Mouse (Mus musculus) neural tube, embryonic 15.5 days (tissue): ENCODE data around the gene Cyp4a32. TPM values are rescaled to one million over a fixed set of nuclear protein-coding genes. Genes with fewer than 3 reads are reported as not detected.

ENCODE experiments used
- ATAC-seq: fragments of 200-750 bp; cut with Nextera tagmentation; 2 replicates; pipeline ENCODE4 v1.8.0; 2017; ENCODE audit warnings: mild to moderate bottlenecking, moderate TSS enrichment, moderate library complexity; ENCODE audit not compliant: low FRiP score
- H3K27ac ChIP-seq: fragments of 300-500 bp; sonication (generic); replicated peaks from 2 replicates; pipeline ENCODE4 v1.5.1; 2015; ENCODE audit warnings: mild to moderate bottlenecking, inconsistent platforms
- H3K27me3 ChIP-seq: fragments of 300-500 bp; sonication (generic); replicated peaks from 2 replicates; pipeline ENCODE4 v1.6.1; 2015; ENCODE audit warnings: inconsistent platforms
- H3K36me3 ChIP-seq: fragments of 300-500 bp; sonication (generic); 2 replicates; pipeline ENCODE4 v1.6.1; 2015; ENCODE audit warnings: inconsistent platforms
- H3K4me1 ChIP-seq: fragments of 300-500 bp; sonication (generic); 2 replicates; pipeline ENCODE4 v1.6.1; 2015; ENCODE audit warnings: inconsistent platforms
- H3K4me2 ChIP-seq: fragments of 300-500 bp; sonication (generic); 2 replicates; pipeline ENCODE4 v1.6.1; 2015; ENCODE audit warnings: inconsistent platforms, mild to moderate bottlenecking, moderate library complexity
- H3K4me3 ChIP-seq: fragments of 300-500 bp; sonication (generic); replicated peaks from 2 replicates; pipeline ENCODE4 v1.5.1; 2015; ENCODE audit warnings: mild to moderate bottlenecking, inconsistent platforms
- H3K9ac ChIP-seq: fragments of 300-500 bp; sonication (generic); replicated peaks from 2 replicates; pipeline ENCODE4 v1.6.1; 2015; ENCODE audit warnings: mild to moderate bottlenecking, inconsistent platforms
- H3K9me3 ChIP-seq: fragments of 300-500 bp; sonication (generic); replicated peaks from 2 replicates; pipeline ENCODE4 v1.6.1; 2016; ENCODE audit warnings: inconsistent platforms
- polyA plus RNA-seq: library from polyadenylated mRNA; unstranded; fragments of >200 nt; fragmentation: Nextera tagmentation; extraction: Ambion mirVana; gene quantifications from 2 replicates; pipeline ENCODE4 v1.2.1, GENCODE M21; 2015

Gene Cyp4a32
- polyA plus RNA-seq, 1 experiment from 2014 or later = not detected

DNA sequence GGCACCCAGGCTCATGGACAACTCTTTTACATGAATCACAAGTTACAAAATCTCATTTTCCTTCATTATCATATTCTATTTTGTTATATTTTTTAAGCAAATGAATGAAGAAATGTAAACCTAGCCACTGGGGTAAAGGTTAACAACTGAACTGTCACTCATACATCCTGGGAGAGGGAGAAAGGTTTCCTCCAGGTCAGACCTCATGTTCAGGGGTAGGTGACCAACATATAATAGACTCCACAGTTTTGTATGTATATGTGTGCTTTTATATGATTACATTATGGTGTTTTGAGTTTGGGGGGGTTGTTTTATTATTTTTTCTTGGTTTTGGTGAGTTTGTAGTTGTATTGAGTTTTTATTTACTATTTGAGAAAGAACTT, 57.1 kb downstream of the Cyp4a32 start:
- no peak for ATAC-seq
- H3K4me2 ChIP-seq = peak overlapping the region; percentile 96
- no peak overlapping the region for H3K9ac ChIP-seq

DNA sequence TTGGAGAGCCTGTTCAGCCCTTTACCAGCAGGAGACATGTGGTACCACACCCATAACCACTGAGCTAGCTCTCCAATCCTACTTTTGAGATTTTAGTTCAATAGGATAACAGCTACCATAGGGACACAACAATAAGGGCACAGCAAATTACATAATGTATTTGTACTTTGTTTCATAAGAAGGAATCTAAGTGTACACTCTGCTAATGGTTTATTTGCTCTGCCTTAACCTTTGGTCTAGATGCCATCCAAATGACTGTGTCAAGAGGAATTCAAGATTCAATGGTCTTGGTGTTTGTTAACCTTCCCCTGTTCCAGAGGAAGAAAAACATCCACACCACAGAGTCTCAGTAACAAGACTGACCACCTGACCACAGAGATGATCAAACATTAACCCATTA, 58.4 kb downstream of the Cyp4a32 start:
- Histone ChIP-seq H3K4me2 (no peak overlapping the region), H3K4me3 (no peak overlapping the region), H3K9ac (no peak overlapping the region), H3K36me3 (no peaks in the 10 kb centered on the region), H3K27me3 (no peaks in the 10 kb centered on the region), H3K9me3 (no peaks in the 10 kb centered on the region), H3K27ac (no peak overlapping the region), H3K4me1 (peaks cover 9% of the 10 kb centered on the region; the same call in 1 of the 2 replicates)
- ATAC-seq = no peak

More for the DNA sequence above, 57.1 kb downstream of the Cyp4a32 start:
- Histone ChIP-seq H3K27me3 (no peaks in the 10 kb centered on the region), H3K36me3 (no peaks in the 10 kb centered on the region), H3K27ac (no peak overlapping the region), H3K4me1 (peaks cover 9% of the 10 kb centered on the region; the same call in 1 of the 2 replicates), H3K9me3 (no peaks in the 10 kb centered on the region), H3K4me3 (peak overlapping the region; percentile 53; the same call in 1 of the 2 replicates)

Other genes starting within 250 kb of the Cyp4a32 start
- not detected in 2 replicates for gene Cyp4a12b, start 189.3 kb upstream of the Cyp4a32 start, polyA plus RNA-seq
- gene Cyp4a30b, start 148.4 kb upstream of the Cyp4a32 start, polyA plus RNA-seq = not detected in 2 replicates
- not detected in 2 replicates for gene Cyp4a14, start 104.8 kb upstream of the Cyp4a32 start, polyA plus RNA-seq
- not detected in 2 replicates for gene Cyp4a10, start 82.7 kb upstream of the Cyp4a32 start, polyA plus RNA-seq
- not detected in 2 replicates for gene Cyp4a31, start 37.3 kb upstream of the Cyp4a32 start, polyA plus RNA-seq
- 1.3 TPM in 2 replicates for gene Cyp4b1, start 46.8 kb downstream of the Cyp4a32 start, polyA plus RNA-seq
- gene Efcab14, start 136.8 kb downstream of the Cyp4a32 start, polyA plus RNA-seq = 15.3 and 22.3 TPM in 2 replicates
- gene Tex38, start 180.0 kb downstream of the Cyp4a32 start, polyA plus RNA-seq = 0.33 and 0.40 TPM in 2 replicates
- gene Atpaf1, start 183.8 kb downstream of the Cyp4a32 start, polyA plus RNA-seq = 42.0 and 50.9 TPM in 2 replicates
- 8.1 and 8.4 TPM in 2 replicates for gene Mob3c, start 227.1 kb downstream of the Cyp4a32 start, polyA plus RNA-seq
- gene Mknk1, start 238.2 kb downstream of the Cyp4a32 start, polyA plus RNA-seq = 25.3 and 30.3 TPM in 2 replicates